Mouse (Mus musculus) liver, postnatal 0 days (tissue): Measurements from ENCODE around the gene Tmem52.

ENCODE experiments used
- CTCF ChIP-seq: sonication (generic); IDR thresholded peaks from 2 replicates; pipeline ENCODE4 v1.5.1; 2016; ENCODE audit warnings: antibody characterized with exemption, low read depth
- EP300 ChIP-seq: IDR thresholded peaks from 2 replicates; pipeline ENCODE4 v1.6.1; 2016; ENCODE audit warnings: antibody characterized with exemption, low read depth, mild to moderate bottlenecking

- TF ChIP-seq CTCF (no peak), EP300 (no peak)
These were observed 36.9 kb downstream of the Tmem52 start for GRCm38 (mm10) chr4:155505671-155506295.
